Mouse (Mus musculus) limb, embryonic 10.5 days (tissue): ENCODE data around the gene Pgrmc2. TPM values are rescaled to one million over a fixed set of nuclear protein-coding genes. Genes with fewer than 3 reads are reported as not detected.

ENCODE experiments used
- DNase-seq: peaks from one replicate; pipeline ENCODE4 v3.0.0-alpha.2; 2017; ENCODE audit warnings: low spot score
- H3K27ac ChIP-seq: fragments of 300-500 bp; sonication (generic); 2 replicates; pipeline ENCODE4 v1.5.1; 2016; ENCODE audit warnings: mild to moderate bottlenecking
- H3K27me3 ChIP-seq: fragments of 300-500 bp; sonication (generic); 2 replicates; pipeline ENCODE4 v1.6.1; 2016; ENCODE audit warnings: low read depth, mild to moderate bottlenecking; ENCODE audit not compliant: poor library complexity, severe bottlenecking
- H3K36me3 ChIP-seq: fragments of 300-500 bp; sonication (generic); 2 replicates; pipeline ENCODE4 v1.6.1; 2016; ENCODE audit warnings: mild to moderate bottlenecking, moderate library complexity
- H3K4me1 ChIP-seq: fragments of 300-500 bp; sonication (generic); 2 replicates; pipeline ENCODE4 v1.6.1; 2016
- H3K4me3 ChIP-seq: fragments of 300-500 bp; sonication (generic); 2 replicates; pipeline ENCODE4 v1.5.1; 2016; ENCODE audit warnings: mild to moderate bottlenecking, moderate library complexity
- H3K9me3 ChIP-seq: fragments of 300-500 bp; sonication (generic); replicated peaks from 2 replicates; pipeline ENCODE4 v1.6.1; 2016; ENCODE audit warnings: mild to moderate bottlenecking
- WGBS: fragments of 180-500 bp; shearing (Covaris S2); methylation state at CpG from one replicate; pipeline ENCODE4 v1.1.7; 2016; 5-methylcytosine and 5-hydroxymethylcytosine counted together
- polyA plus RNA-seq: library from polyadenylated mRNA; unstranded; fragments of >200 nt; fragmentation: Nextera tagmentation; extraction: Ambion mirVana; gene quantifications from 2 replicates; pipeline ENCODE4 v1.2.1, GENCODE M21; 2016

Pgrmc2 gene
- 34.1 and 38.1 TPM in 2 replicates for polyA plus RNA-seq

GRCm38 (mm10) chr3:41082885-41083789 lies at the start of gene Pgrmc2:
TSS of gene Pgrmc2 (minus strand) at chr3:41083046.
- no peaks in the 10 kb centered on the region for H3K9me3 ChIP-seq
- peak within 1 kb of the TSS; percentile 73 for H3K4me3 ChIP-seq
- peaks cover 23% of the 10 kb centered on the region for H3K4me1 ChIP-seq
- DNase-seq = peak; percentile 97
- H3K27me3 ChIP-seq = no peaks in the 10 kb centered on the region
- H3K27ac ChIP-seq = peak within 1 kb of the TSS; percentile 95
- peaks cover 3% of the 10 kb centered on the region; the same call in 1 of the 2 replicates for H3K36me3 ChIP-seq
- WGBS = under 1% methylated on average over 94 of the region's 95 CpGs

GRCm38 (mm10) chr3:41124000-41124294 lies 41.1 kb upstream of the Pgrmc2 start:
- H3K36me3 ChIP-seq = no peaks in the 10 kb centered on the region
- DNase-seq = no peak
- peaks cover 23% of the 10 kb centered on the region for H3K27me3 ChIP-seq
- no peaks in the 10 kb centered on the region for H3K9me3 ChIP-seq
- peaks cover 6% of the 10 kb centered on the region for H3K4me1 ChIP-seq
- H3K27ac ChIP-seq = 0 out of 2 replicates have a peak overlapping the region, but pooled peaks have one; percentile 8
- no peak overlapping the region for H3K4me3 ChIP-seq
- WGBS = 29% methylated on average over 12 of the region's 12 CpGs

GRCm38 (mm10) chr3:41123190-41123999 lies 40.5 kb upstream of the Pgrmc2 start:
- peaks cover 6% of the 10 kb centered on the region for H3K4me1 ChIP-seq
- 41% methylated on average over 10 of the region's 10 CpGs for WGBS
- no peaks in the 10 kb centered on the region for H3K9me3 ChIP-seq
- no peak for DNase-seq
- peaks cover 23% of the 10 kb centered on the region for H3K27me3 ChIP-seq
- no peak overlapping the region for H3K4me3 ChIP-seq
- 0 out of 2 replicates have a peak overlapping the region, but pooled peaks have one; percentile 8 for H3K27ac ChIP-seq
- no peaks in the 10 kb centered on the region for H3K36me3 ChIP-seq

GRCm38 (mm10) chr3:41118173-41118572 lies 35.3 kb upstream of the Pgrmc2 start:
- WGBS = 81% methylated on average over 5 of the region's 5 CpGs
- Histone ChIP-seq H3K27me3 (peaks cover 2% of the 10 kb centered on the region; the same call in 1 of the 2 replicates), H3K4me1 (no peaks in the 10 kb centered on the region), H3K4me3 (no peak overlapping the region), H3K27ac (no peak overlapping the region), H3K9me3 (no peaks in the 10 kb centered on the region), H3K36me3 (no peaks in the 10 kb centered on the region)
- DNase-seq = no peak

GRCm38 (mm10) chr3:41117447-41117846 lies 34.6 kb upstream of the Pgrmc2 start:
- Histone ChIP-seq H3K27me3 (no peaks in the 10 kb centered on the region), H3K4me1 (no peaks in the 10 kb centered on the region), H3K9me3 (no peaks in the 10 kb centered on the region), H3K27ac (no peak overlapping the region), H3K36me3 (no peaks in the 10 kb centered on the region), H3K4me3 (no peak overlapping the region)
- DNase-seq = no peak

- H3K4me1 ChIP-seq = no peaks in the 10 kb centered on the region
- no peak for DNase-seq
- H3K27me3 ChIP-seq = no peaks in the 10 kb centered on the region
- no peaks in the 10 kb centered on the region for H3K36me3 ChIP-seq
- H3K4me3 ChIP-seq = no peak overlapping the region
- H3K9me3 ChIP-seq = no peaks in the 10 kb centered on the region
- WGBS = 78% methylated on average over 5 of the region's 5 CpGs
- H3K27ac ChIP-seq = no peak overlapping the region
These were observed 30.3 kb upstream of the Pgrmc2 start for GRCm38 (mm10) chr3:41113186-41113585.

- no peak overlapping the region for H3K4me3 ChIP-seq
- DNase-seq = no peak
- no peaks in the 10 kb centered on the region for H3K36me3 ChIP-seq
- H3K9me3 ChIP-seq = no peaks in the 10 kb centered on the region
- WGBS = 68% methylated on average over 6 of the region's 6 CpGs
- no peaks in the 10 kb centered on the region for H3K4me1 ChIP-seq
- no peak overlapping the region for H3K27ac ChIP-seq
- H3K27me3 ChIP-seq = no peaks in the 10 kb centered on the region
These were observed 25.5 kb upstream of the Pgrmc2 start for GRCm38 (mm10) chr3:41108306-41108785.

GRCm38 (mm10) chr3:41107600-41108305 lies 24.9 kb upstream of the Pgrmc2 start:
- no peaks in the 10 kb centered on the region for H3K9me3 ChIP-seq
- WGBS = 85% methylated on average over 14 of the region's 14 CpGs
- no peak for DNase-seq

GRCm38 (mm10) chr3:41101905-41102304 lies 19.1 kb upstream of the Pgrmc2 start:
- H3K4me1 ChIP-seq = no peaks in the 10 kb centered on the region
- H3K4me3 ChIP-seq = no peak overlapping the region
- no peak for DNase-seq
- no peak overlapping the region for H3K27ac ChIP-seq
- H3K36me3 ChIP-seq = no peaks in the 10 kb centered on the region
- 93% methylated on average over 9 of the region's 9 CpGs for WGBS
- no peaks in the 10 kb centered on the region for H3K9me3 ChIP-seq
- no peaks in the 10 kb centered on the region for H3K27me3 ChIP-seq

More at GRCm38 (mm10) chr3:41107600-41108305, 24.9 kb upstream of the Pgrmc2 start:
- H3K27me3 ChIP-seq = no peaks in the 10 kb centered on the region
- no peaks in the 10 kb centered on the region for H3K36me3 ChIP-seq
- H3K4me1 ChIP-seq = no peaks in the 10 kb centered on the region
- H3K4me3 ChIP-seq = no peak overlapping the region
- H3K27ac ChIP-seq = no peak overlapping the region

- WGBS = 75% methylated on average over 2 of the region's 2 CpGs
- no peak for DNase-seq
- no peak overlapping the region for H3K4me3 ChIP-seq
- H3K27me3 ChIP-seq = no peaks in the 10 kb centered on the region
- H3K27ac ChIP-seq = no peak overlapping the region
- H3K36me3 ChIP-seq = no peaks in the 10 kb centered on the region
- no peaks in the 10 kb centered on the region for H3K4me1 ChIP-seq
- H3K9me3 ChIP-seq = no peaks in the 10 kb centered on the region
These were observed 17.3 kb upstream of the Pgrmc2 start for GRCm38 (mm10) chr3:41100157-41100556.

GRCm38 (mm10) chr3:41099672-41100071 lies 16.8 kb upstream of the Pgrmc2 start:
- no peak for DNase-seq
- Histone ChIP-seq H3K27me3 (no peaks in the 10 kb centered on the region), H3K36me3 (no peaks in the 10 kb centered on the region), H3K9me3 (no peaks in the 10 kb centered on the region), H3K27ac (no peak overlapping the region), H3K4me1 (no peaks in the 10 kb centered on the region), H3K4me3 (no peak overlapping the region)
- WGBS = 53% methylated on average over 1 of the region's 1 CpGs

- Histone ChIP-seq H3K4me1 (no peaks in the 10 kb centered on the region), H3K4me3 (no peak overlapping the region), H3K27me3 (no peaks in the 10 kb centered on the region), H3K9me3 (no peaks in the 10 kb centered on the region), H3K36me3 (no peaks in the 10 kb centered on the region), H3K27ac (no peak overlapping the region)
- no peak for DNase-seq
- WGBS = 87% methylated on average over 2 of the region's 2 CpGs
These were observed 10.4 kb upstream of the Pgrmc2 start for GRCm38 (mm10) chr3:41093210-41093609.
